Mouse (Mus musculus) kidney, adult 2 months (tissue): ENCODE measurements around the gene Comp. TPM values are rescaled to one million over a fixed set of nuclear protein-coding genes. Genes with fewer than 3 reads are reported as not detected.

Experiments
- DNase-seq: peaks from one replicate; pipeline ENCODE4 v3.0.0; 2021
- H3K27ac ChIP-seq: fragments of 200-500 bp; 2 replicates; pipeline ENCODE4 v1.5.1; 2012; ENCODE audit warnings: low read depth, low read length, control low read depth, inconsistent platforms; ENCODE audit not compliant: insufficient read depth
- H3K27me3 ChIP-seq: fragments of 200-500 bp; replicated peaks from 2 replicates; pipeline ENCODE4 v1.6.1; 2012; ENCODE audit warnings: mild to moderate bottlenecking, moderate library complexity, low read length, inconsistent platforms; ENCODE audit not compliant: control insufficient read depth, insufficient read depth
- H3K36me3 ChIP-seq: fragments of 200-500 bp; 2 replicates; pipeline ENCODE4 v1.6.1; 2012; ENCODE audit warnings: mild to moderate bottlenecking, moderate library complexity, low read length, inconsistent platforms; ENCODE audit not compliant: control insufficient read depth, insufficient read depth
- H3K4me1 ChIP-seq: fragments of 200-500 bp; 2 replicates; pipeline ENCODE4 v1.6.1; 2011; ENCODE audit warnings: low read length; ENCODE audit not compliant: control insufficient read depth, insufficient read depth
- H3K4me3 ChIP-seq: fragments of 200-500 bp; 2 replicates; pipeline ENCODE4 v1.5.1; 2011; ENCODE audit warnings: mild to moderate bottlenecking, low read depth, low read length, control low read depth; ENCODE audit not compliant: insufficient read depth
- CTCF ChIP-seq: fragments of 200-500 bp; conservative IDR thresholded peaks from 2 replicates; pipeline ENCODE4 v1.5.1; 2011; ENCODE audit warnings: low read depth, mild to moderate bottlenecking, control low read depth, low read length, moderate library complexity, mixed read lengths; ENCODE audit not compliant: insufficient read depth, insufficient read length
- POLR2A ChIP-seq: fragments of 200-500 bp; IDR thresholded peaks from one replicate; pipeline ENCODE4 v1.6.1; 2011; ENCODE audit warnings: low read depth, low read length, control low read depth
- WGBS: fragments of 180-500 bp; shearing (Covaris S2); methylation state at CpG from one replicate; pipeline ENCODE4 v1.1.7; 2018; 5-methylcytosine and 5-hydroxymethylcytosine counted together
- polyA plus RNA-seq: library from polyadenylated mRNA; depleted of rRNA; stranded (reverse); fragments of >200 nt; gene quantifications from 2 replicates; pipeline ENCODE4 v1.2.3, GENCODE M21; 2012

The Comp gene
- polyA plus RNA-seq, 1 experiment = 1.6 TPM

DNA sequence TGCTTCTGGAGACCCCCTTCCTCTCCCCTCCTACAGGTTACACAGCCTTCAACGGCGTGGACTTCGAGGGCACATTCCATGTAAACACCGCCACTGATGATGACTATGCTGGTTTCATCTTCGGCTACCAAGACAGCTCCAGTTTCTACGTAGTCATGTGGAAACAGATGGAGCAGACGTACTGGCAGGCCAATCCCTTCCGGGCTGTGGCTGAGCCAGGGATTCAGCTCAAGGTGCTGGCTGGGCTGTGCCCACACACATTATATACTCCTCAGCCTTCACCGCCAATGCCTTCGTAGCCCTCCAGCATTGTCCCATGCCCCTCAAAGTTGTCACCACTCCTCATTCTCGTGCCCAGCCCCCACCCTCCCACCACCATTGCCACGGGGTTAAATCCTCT lies 6.7 kb downstream of the Comp start:
- DNase-seq = no peak
- Histone ChIP-seq H3K27ac (no peak overlapping the region), H3K36me3 (no peaks in the 10 kb centered on the region), H3K27me3 (peaks cover 1% of the 10 kb centered on the region; the same call in 1 of the 2 replicates), H3K4me3 (no peak overlapping the region), H3K4me1 (no peaks in the 10 kb centered on the region)
- WGBS = 81% methylated on average over 12 of the region's 12 CpGs
- TF ChIP-seq POLR2A (no peak), CTCF (no peak)

DNA sequence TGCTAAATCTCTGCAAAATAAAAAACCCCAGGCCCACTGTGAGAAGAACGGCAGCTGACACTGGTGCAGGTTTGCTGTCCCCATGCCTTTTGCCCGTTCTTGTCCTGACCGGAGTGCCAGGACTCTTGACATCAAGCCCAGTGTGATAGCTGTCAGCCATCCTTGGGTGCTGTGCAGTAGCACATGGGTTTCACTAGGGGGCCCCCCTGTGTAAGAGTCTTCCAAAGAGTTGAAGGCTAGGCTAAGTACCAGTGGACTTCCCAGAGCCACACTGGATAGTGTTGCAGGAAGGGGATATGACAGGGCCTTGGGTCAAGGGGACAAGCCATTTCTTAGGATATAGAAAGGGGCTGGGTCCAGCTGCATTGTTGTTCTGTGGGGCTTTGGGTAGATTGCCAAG lies 9.9 kb downstream of the Comp start:
- WGBS = 30% methylated on average over 3 of the region's 3 CpGs
- TF ChIP-seq CTCF (peak; percentile 84), POLR2A (no peak)
- Histone ChIP-seq H3K27ac (no peak overlapping the region), H3K4me1 (no peaks in the 10 kb centered on the region), H3K4me3 (no peak overlapping the region), H3K27me3 (no peaks in the 10 kb centered on the region), H3K36me3 (no peaks in the 10 kb centered on the region)
- DNase-seq = peak; percentile 79

DNA sequence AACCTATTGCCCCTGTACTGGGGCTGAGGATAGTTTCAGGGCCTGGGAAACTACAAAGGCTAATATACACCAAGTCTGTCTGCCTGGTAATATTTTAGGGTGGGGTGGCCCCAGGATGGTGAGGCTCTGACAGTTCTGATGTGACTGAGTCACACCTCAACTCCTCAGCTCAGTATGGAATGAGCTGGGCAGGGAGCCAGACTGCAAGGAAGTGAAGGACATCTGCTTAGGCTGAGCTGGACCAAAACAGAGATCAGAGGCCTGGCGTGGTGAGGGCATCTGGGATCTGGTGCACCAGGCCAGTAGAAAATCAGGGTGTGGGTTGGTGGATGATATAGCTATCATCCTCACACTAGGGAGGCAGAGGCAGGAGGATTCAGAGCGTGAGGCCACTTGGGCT lies 16.3 kb downstream of the Comp start:
- H3K36me3 ChIP-seq = no peaks in the 10 kb centered on the region
- WGBS = 88% methylated on average over 2 of the region's 2 CpGs

DNA sequence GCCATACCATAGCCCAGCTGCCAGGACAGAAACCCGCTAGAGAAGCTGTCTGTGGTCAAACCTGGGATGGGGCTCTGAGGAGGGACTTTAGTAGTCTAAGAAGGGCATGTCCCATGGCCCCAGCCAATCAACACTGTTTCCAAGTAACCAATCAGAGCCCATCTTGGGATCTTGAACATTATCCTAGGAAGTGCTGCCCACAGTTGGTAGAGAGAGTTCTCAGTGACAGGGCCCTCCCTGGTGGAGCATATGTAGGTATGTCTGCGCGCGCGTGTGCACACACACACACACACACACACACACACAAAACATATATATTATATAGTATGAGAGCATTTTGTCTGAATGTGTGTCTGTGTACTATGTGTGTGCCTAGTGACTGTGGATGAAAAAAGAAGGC lies 19.7 kb downstream of the Comp start:
- Histone ChIP-seq H3K4me1 (no peaks in the 10 kb centered on the region), H3K4me3 (no peak overlapping the region), H3K36me3 (no peaks in the 10 kb centered on the region), H3K27me3 (no peaks in the 10 kb centered on the region), H3K27ac (no peak overlapping the region)
- WGBS = 93% methylated on average over 5 of the region's 5 CpGs
- no peak for DNase-seq
- TF ChIP-seq CTCF = no peak
- TF ChIP-seq POLR2A = no peak

More for the DNA sequence above, 16.3 kb downstream of the Comp start:
- DNase-seq = no peak
- Histone ChIP-seq H3K27ac (no peak overlapping the region), H3K4me1 (no peaks in the 10 kb centered on the region), H3K4me3 (no peak overlapping the region), H3K27me3 (no peaks in the 10 kb centered on the region)
- TF ChIP-seq CTCF (no peak), POLR2A (no peak)

DNA sequence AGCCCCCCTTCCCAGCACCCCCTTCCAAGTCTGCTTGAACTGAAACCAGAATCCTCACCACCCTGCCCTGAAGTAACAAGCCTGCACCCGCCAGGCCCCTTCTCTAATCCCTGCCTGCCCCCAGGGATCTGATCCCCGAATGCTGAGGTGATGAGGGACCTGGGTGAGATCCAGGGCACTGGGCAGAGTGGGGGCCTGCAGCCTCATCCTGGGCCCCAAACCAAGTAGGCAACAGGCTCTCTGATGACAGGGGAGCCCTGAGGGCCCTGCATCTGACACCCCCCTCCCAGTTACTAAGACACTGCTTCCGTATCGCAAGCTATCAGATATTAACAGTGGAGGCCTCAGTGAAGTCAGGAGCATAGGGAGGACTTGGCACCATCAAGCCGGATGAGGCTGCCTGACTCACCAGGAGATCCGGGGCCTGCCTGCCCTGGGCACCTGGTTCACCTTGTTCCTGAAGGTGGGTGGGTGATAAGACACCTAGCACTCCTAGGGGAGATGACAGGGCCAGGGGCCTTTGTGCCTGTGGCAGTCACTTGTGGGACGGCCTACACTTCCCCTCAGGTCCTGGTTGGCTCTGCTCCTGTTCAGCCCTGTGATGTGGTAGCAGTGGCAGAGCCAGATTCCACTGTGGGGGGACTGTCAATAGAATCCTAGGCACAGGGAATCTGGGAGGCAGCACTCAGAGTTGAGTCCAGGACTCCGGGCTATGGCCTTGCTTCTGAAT lies 21.1 kb downstream of the Comp start:
- no peak overlapping the region for H3K4me3 ChIP-seq
- H3K27me3 ChIP-seq = no peaks in the 10 kb centered on the region
- WGBS = 90% methylated on average over 8 of the region's 8 CpGs
- no peak for DNase-seq
- no peaks in the 10 kb centered on the region for H3K4me1 ChIP-seq
- H3K36me3 ChIP-seq = no peaks in the 10 kb centered on the region
- H3K27ac ChIP-seq = no peak overlapping the region
- no peak for TF ChIP-seq POLR2A
- no peak for TF ChIP-seq CTCF

DNA sequence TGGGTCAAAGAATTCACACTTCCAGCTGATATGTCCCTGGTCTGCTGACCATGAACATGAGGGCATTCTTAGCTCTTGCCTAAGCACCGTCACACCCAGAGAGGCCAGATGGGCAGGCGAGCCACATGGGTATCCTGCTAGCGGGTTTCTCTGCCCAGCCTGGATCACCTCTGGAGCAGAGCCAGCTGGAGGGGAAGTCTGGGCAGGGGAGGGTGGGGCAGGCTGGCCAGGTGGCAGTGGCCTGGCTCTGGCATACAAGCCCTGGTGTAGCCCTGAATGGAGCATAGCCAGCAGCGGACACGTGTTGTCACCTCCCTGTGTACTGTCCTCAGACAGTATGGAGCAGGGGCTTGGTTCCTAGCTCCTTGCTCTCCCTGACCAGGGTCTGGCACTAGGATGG lies 22.3 kb downstream of the Comp start:
- DNase-seq = no peak
- no peaks in the 10 kb centered on the region for H3K36me3 ChIP-seq
- H3K4me1 ChIP-seq = no peaks in the 10 kb centered on the region
- H3K4me3 ChIP-seq = no peak overlapping the region
- H3K27me3 ChIP-seq = no peaks in the 10 kb centered on the region
- TF ChIP-seq POLR2A (no peak), CTCF (no peak)
- no peak overlapping the region for H3K27ac ChIP-seq
- 58% methylated on average over 5 of the region's 5 CpGs for WGBS

DNA sequence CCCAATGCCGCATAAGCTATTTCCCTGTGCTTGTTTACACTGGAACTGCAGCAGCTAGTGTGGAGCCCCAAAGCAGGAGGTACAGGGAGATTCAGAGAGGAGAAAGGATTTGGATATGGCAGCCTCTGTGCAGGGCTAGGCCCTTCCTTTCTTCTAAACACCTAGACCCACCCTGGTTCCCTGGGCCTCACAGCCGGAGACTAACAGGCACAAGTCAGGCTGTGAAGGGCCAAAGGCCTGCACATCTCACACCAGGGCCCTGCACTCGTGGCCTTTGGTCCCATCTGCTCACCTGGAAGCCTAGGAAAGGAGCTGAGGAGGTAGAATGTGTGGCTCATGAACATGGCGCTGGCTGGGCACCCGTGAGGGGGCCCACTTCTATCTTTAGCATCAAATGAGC lies 22.8 kb downstream of the Comp start:
- TF ChIP-seq CTCF (no peak), POLR2A (no peak)
- H3K27me3 ChIP-seq = no peaks in the 10 kb centered on the region
- H3K4me1 ChIP-seq = no peaks in the 10 kb centered on the region
- no peak overlapping the region for H3K27ac ChIP-seq
- no peak for DNase-seq
- H3K4me3 ChIP-seq = no peak overlapping the region
- H3K36me3 ChIP-seq = no peaks in the 10 kb centered on the region
- 85% methylated on average over 5 of the region's 5 CpGs for WGBS
